Mouse (Mus musculus) midbrain, embryonic 13.5 days (tissue): ENCODE measurements around the gene Gm382. TPM values are rescaled to one million over a fixed set of nuclear protein-coding genes. Genes with fewer than 3 reads are reported as not detected.

ENCODE experiments used
- ATAC-seq: fragments of 200-750 bp; cut with Nextera tagmentation; 2 replicates; pipeline ENCODE4 v1.8.0; 2017; ENCODE audit warnings: mild to moderate bottlenecking, moderate TSS enrichment, moderate library complexity
- H3K27ac ChIP-seq: fragments of 300-500 bp; sonication (generic); 2 replicates; pipeline ENCODE4 v1.5.1; 2015; ENCODE audit warnings: inconsistent platforms, mild to moderate bottlenecking, moderate library complexity
- H3K27me3 ChIP-seq: fragments of 300-500 bp; sonication (generic); 2 replicates; pipeline ENCODE4 v1.6.1; 2015; ENCODE audit warnings: mild to moderate bottlenecking, inconsistent platforms
- H3K36me3 ChIP-seq: fragments of 300-500 bp; sonication (generic); 2 replicates; pipeline ENCODE4 v1.6.1; 2015; ENCODE audit warnings: mild to moderate bottlenecking, inconsistent platforms
- H3K4me1 ChIP-seq: fragments of 300-500 bp; sonication (generic); replicated peaks from 2 replicates; pipeline ENCODE4 v1.6.1; 2015; ENCODE audit warnings: inconsistent platforms
- H3K4me2 ChIP-seq: fragments of 300-500 bp; sonication (generic); replicated peaks from 2 replicates; pipeline ENCODE4 v1.6.1; 2015; ENCODE audit warnings: moderate library complexity, mild to moderate bottlenecking, inconsistent platforms
- H3K4me3 ChIP-seq: fragments of 300-500 bp; sonication (generic); replicated peaks from 2 replicates; pipeline ENCODE4 v1.5.1; 2015; ENCODE audit warnings: mild to moderate bottlenecking, inconsistent platforms
- H3K9ac ChIP-seq: fragments of 300-500 bp; sonication (generic); replicated peaks from 2 replicates; pipeline ENCODE4 v1.6.1; 2015; ENCODE audit warnings: mild to moderate bottlenecking, inconsistent platforms
- H3K9me3 ChIP-seq: fragments of 300-500 bp; sonication (generic); 2 replicates; pipeline ENCODE4 v1.6.1; 2016; ENCODE audit warnings: mild to moderate bottlenecking, inconsistent platforms
- WGBS: fragments of 180-500 bp; shearing (Covaris S2); methylation state at CpG from one replicate; pipeline ENCODE4 v1.1.7; 2015; 5-methylcytosine and 5-hydroxymethylcytosine counted together
- polyA plus RNA-seq: library from polyadenylated mRNA; unstranded; fragments of >200 nt; fragmentation: Nextera tagmentation; extraction: Ambion mirVana; gene quantifications from 2 replicates; pipeline ENCODE4 v1.2.1, GENCODE M21; 2015

Gm382 gene
- not detected in 2 replicates for polyA plus RNA-seq

GRCm38 (mm10) chrX:127039672-127040071 lies at the start of gene Gm382:
Gene Gm382, plus strand, starts transcription at chrX:127039972.
- WGBS = 79% methylated on average over 1 of the region's 1 CpGs
- Histone ChIP-seq H3K27ac (no peak within 1 kb of the TSS), H3K9me3 (no peaks in the 10 kb centered on the region), H3K4me2 (no peak within 1 kb of the TSS), H3K9ac (no peak within 1 kb of the TSS), H3K36me3 (no peaks in the 10 kb centered on the region), H3K4me1 (no peaks in the 10 kb centered on the region), H3K4me3 (no peak within 1 kb of the TSS), H3K27me3 (no peaks in the 10 kb centered on the region)
- no peak for ATAC-seq

GRCm38 (mm10) chrX:127070179-127070578 lies 30.4 kb downstream of the Gm382 start:
- ATAC-seq = no peak
- no peak overlapping the region for H3K9ac ChIP-seq
- no peak overlapping the region for H3K4me2 ChIP-seq
- no peak overlapping the region for H3K27ac ChIP-seq
- no peaks in the 10 kb centered on the region for H3K36me3 ChIP-seq
- no peak overlapping the region for H3K4me3 ChIP-seq
- WGBS = 95% methylated on average over 2 of the region's 2 CpGs
- no peaks in the 10 kb centered on the region for H3K4me1 ChIP-seq
- H3K27me3 ChIP-seq = no peaks in the 10 kb centered on the region
- H3K9me3 ChIP-seq = no peaks in the 10 kb centered on the region

- no peak overlapping the region for H3K9ac ChIP-seq
- no peaks in the 10 kb centered on the region for H3K27me3 ChIP-seq
- no peak overlapping the region for H3K4me3 ChIP-seq
- no peak for ATAC-seq
- 74% methylated on average over 2 of the region's 2 CpGs for WGBS
- H3K36me3 ChIP-seq = no peaks in the 10 kb centered on the region
- H3K27ac ChIP-seq = no peak overlapping the region
- H3K9me3 ChIP-seq = no peaks in the 10 kb centered on the region
- no peaks in the 10 kb centered on the region for H3K4me1 ChIP-seq
- H3K4me2 ChIP-seq = no peak overlapping the region
Measured at GRCm38 (mm10) chrX:127091282-127091681, 51.5 kb downstream of the Gm382 start.

- no peak overlapping the region for H3K4me2 ChIP-seq
- H3K27ac ChIP-seq = no peak overlapping the region
- H3K4me1 ChIP-seq = no peaks in the 10 kb centered on the region
- no peaks in the 10 kb centered on the region for H3K9me3 ChIP-seq
- H3K4me3 ChIP-seq = no peak overlapping the region
- no peaks in the 10 kb centered on the region for H3K36me3 ChIP-seq
- H3K9ac ChIP-seq = no peak overlapping the region
- ATAC-seq = no peak
- H3K27me3 ChIP-seq = no peaks in the 10 kb centered on the region
Measured at GRCm38 (mm10) chrX:127093036-127093435, 53.3 kb downstream of the Gm382 start.

DNA sequence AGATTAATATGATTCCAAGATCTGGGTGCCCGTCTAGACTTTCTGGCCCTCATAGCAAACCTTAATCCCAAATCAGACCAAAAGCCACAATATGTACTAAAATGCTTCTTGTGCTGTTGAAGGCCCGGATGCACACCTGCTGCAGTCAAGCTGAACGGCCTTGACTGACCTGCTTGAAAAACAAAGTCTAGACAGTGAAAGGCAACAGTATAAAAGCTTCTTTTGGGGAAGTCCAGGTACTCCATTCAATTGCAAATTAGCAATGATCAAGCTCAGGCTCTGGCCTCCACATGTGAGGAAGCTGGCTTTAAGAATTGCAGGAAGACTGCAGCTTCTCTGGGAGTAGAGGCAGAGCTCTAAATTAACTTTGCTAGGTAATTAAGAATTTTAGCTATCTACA lies 54.2 kb downstream of the Gm382 start:
- Histone ChIP-seq H3K4me2 (no peak overlapping the region), H3K36me3 (no peaks in the 10 kb centered on the region), H3K4me3 (no peak overlapping the region), H3K9me3 (no peaks in the 10 kb centered on the region), H3K27me3 (no peaks in the 10 kb centered on the region), H3K27ac (no peak overlapping the region), H3K4me1 (no peaks in the 10 kb centered on the region), H3K9ac (no peak overlapping the region)
- WGBS = 68% methylated on average over 3 of the region's 3 CpGs
- no peak for ATAC-seq

GRCm38 (mm10) chrX:127104341-127104740 lies 64.6 kb downstream of the Gm382 start:
- no peak overlapping the region for H3K4me2 ChIP-seq
- no peaks in the 10 kb centered on the region for H3K36me3 ChIP-seq
- ATAC-seq = no peak
- H3K27ac ChIP-seq = no peak overlapping the region
- H3K4me1 ChIP-seq = no peaks in the 10 kb centered on the region
- no peak overlapping the region for H3K4me3 ChIP-seq
- H3K27me3 ChIP-seq = no peaks in the 10 kb centered on the region
- no peaks in the 10 kb centered on the region for H3K9me3 ChIP-seq
- 77% methylated on average over 2 of the region's 2 CpGs for WGBS
- no peak overlapping the region for H3K9ac ChIP-seq

Other genes starting within 250 kb of the Gm382 start
- gene 4932411N23Rik, start 224.1 kb upstream of the Gm382 start, polyA plus RNA-seq = not detected in 2 replicates